Mouse (Mus musculus): Measurements from ENCODE around the gene Tmem211. TPM values are rescaled to one million over a fixed set of nuclear protein-coding genes. Genes with fewer than 3 reads are reported as not detected.

Tmem211 gene
- total and polyA plus RNA-seq, 3 experiments: not detected

DNA sequence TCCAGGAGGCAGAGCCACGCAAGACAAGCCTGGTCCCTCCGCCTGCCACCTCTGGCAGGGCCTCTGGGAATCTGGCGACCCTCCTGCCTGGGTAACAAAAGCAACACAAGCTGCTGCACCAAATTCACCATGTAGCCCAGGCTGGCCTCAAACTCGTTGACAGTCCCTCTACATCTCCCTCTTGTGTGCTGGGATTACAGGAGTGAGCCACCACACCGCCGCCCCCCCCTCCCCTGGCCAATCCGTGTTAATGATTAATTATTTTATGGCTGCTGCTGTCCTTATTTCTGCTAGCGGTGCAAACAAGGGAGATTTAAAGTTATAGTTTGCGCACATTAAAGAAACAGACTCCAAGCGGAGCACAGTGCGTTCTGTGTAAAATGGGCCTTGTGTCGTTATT, 9.6 kb upstream of the Tmem211 start:
- no peaks in the 10 kb centered on the region; a peak in 1 of 4 replicates for H3K27me3 ChIP-seq (ENCODE audit: control insufficient read depth in 1 of 2, insufficient read depth in 2 of 2, low read length in 2 of 2)
- H3K79me2 ChIP-seq (ENCODE audit: control insufficient read depth, insufficient read depth, low read length, poor library complexity): no peaks in the 10 kb centered on the region
- H3K4me1 ChIP-seq (ENCODE audit: control insufficient read depth in 1 of 2, insufficient read depth in 2 of 2, low read length in 2 of 2): no peaks in the 10 kb centered on the region
- H3K4me3 ChIP-seq (ENCODE audit: control insufficient read depth in 1 of 2, insufficient read depth in 1 of 2, low read depth in 2 of 2, low read length in 2 of 2): no peak overlapping the region
- H3K9ac ChIP-seq (ENCODE audit: control insufficient read depth, low read depth, low read length, poor library complexity, severe bottlenecking): no peak overlapping the region
- no peak for DNase-seq (ENCODE audit: low read depth, low spot score)
- H3K36me3 ChIP-seq (ENCODE audit: control insufficient read depth in 1 of 2, insufficient read depth in 2 of 2, low read length in 2 of 2): no peaks in the 10 kb centered on the region
- no peak overlapping the region for H3K27ac ChIP-seq (ENCODE audit: control insufficient read depth, low read depth, low read length)
- no peaks in the 10 kb centered on the region for H3K9me3 ChIP-seq (replicated peaks; ENCODE audit: insufficient read depth, low read length)
- TF ChIP-seq ELF1 (IDR thresholded peaks at IDR 0.05; ENCODE audit: low read depth, low read length): no peak
- no peak for TF ChIP-seq KAT2A (conservative IDR thresholded peaks at IDR 0.05; ENCODE audit: low read depth, low read length)
- no peak for TF ChIP-seq GATA1 (IDR thresholded peaks at IDR 0.05; ENCODE audit: low read depth, low read length)
- no peak for TF ChIP-seq HCFC1 (IDR thresholded peaks at IDR 0.05; ENCODE audit: low read depth, low read length)
- TF ChIP-seq RAD21 (IDR thresholded peaks at IDR 0.05; ENCODE audit: low read depth, low read length): no peak
- TF ChIP-seq CTCF (IDR thresholded peaks at IDR 0.05 in 2 of 3, conservative IDR thresholded peaks at IDR 0.05 in 1 of 3; ENCODE audit: control insufficient read depth in 1 of 3, insufficient read depth in 1 of 3, low read depth in 2 of 3, low read length in 3 of 3, poor library complexity in 1 of 3, severe bottlenecking in 1 of 3): no peak
- no peak for TF ChIP-seq TAL1 (IDR thresholded peaks at IDR 0.05; ENCODE audit: low read length)
- TF ChIP-seq RCOR1 (IDR thresholded peaks at IDR 0.05; ENCODE audit: low read depth, low read length): no peak
- no peak for TF ChIP-seq MYC (IDR thresholded peaks at IDR 0.05; ENCODE audit: low read depth, low read length)
- TF ChIP-seq ZNF384 (IDR thresholded peaks at IDR 0.05; ENCODE audit: low read depth, low read length): no peak
- no peak for TF ChIP-seq MAZ (IDR thresholded peaks at IDR 0.05; ENCODE audit: low read depth, low read length)
- no peak for TF ChIP-seq TBP (IDR thresholded peaks at IDR 0.05; ENCODE audit: low read depth, low read length)
- TF ChIP-seq POLR2A (IDR thresholded peaks at IDR 0.05; ENCODE audit: control insufficient read depth in 1 of 2, insufficient read depth in 1 of 2, low read depth in 1 of 2, low read length in 2 of 2, poor library complexity in 1 of 2): no peak

DNA sequence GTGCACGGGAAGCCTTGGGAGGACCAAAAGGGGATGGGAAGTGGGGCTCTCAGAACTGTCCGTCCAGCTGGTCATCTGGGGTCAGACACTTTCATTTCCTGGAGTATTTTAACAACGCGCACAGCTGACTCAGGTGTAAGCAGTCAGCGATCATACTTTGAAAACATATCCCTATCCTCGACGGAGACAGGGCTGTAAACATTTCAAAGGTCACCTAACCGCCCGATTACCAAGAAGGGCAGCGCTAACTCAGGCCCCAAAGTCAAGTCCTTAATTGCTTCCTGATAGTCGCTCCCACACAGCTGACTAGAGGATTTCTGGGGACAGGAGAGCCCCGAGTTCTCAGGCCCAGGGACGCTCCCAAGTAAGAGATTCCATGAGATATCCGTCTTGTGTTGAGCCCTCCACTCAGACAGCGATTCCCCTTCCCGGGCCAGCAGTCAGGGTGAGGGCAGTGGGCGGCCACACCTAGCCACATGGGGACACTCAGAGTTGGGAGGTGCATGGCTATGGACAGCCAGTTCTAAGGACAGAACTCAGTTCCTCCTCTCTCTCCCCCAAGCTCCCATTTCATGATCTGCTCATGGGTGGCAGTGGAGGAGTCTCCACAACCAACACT, 8.0 kb upstream of the Tmem211 start:
- no peak overlapping the region for H3K4me3 ChIP-seq (ENCODE audit: control insufficient read depth in 1 of 2, insufficient read depth in 1 of 2, low read depth in 2 of 2, low read length in 2 of 2)
- H3K4me1 ChIP-seq (ENCODE audit: control insufficient read depth in 1 of 2, insufficient read depth in 2 of 2, low read length in 2 of 2): no peaks in the 10 kb centered on the region
- no peaks in the 10 kb centered on the region for H3K79me2 ChIP-seq (ENCODE audit: control insufficient read depth, insufficient read depth, low read length, poor library complexity)
- no peaks in the 10 kb centered on the region for H3K36me3 ChIP-seq (ENCODE audit: control insufficient read depth in 1 of 2, insufficient read depth in 2 of 2, low read length in 2 of 2)
- no peaks in the 10 kb centered on the region; a peak in 1 of 4 replicates for H3K27me3 ChIP-seq (ENCODE audit: control insufficient read depth in 1 of 2, insufficient read depth in 2 of 2, low read length in 2 of 2)
- no peak overlapping the region for H3K9ac ChIP-seq (ENCODE audit: control insufficient read depth, low read depth, low read length, poor library complexity, severe bottlenecking)
- TF ChIP-seq CTCF (IDR thresholded peaks at IDR 0.05 in 2 of 3, conservative IDR thresholded peaks at IDR 0.05 in 1 of 3; ENCODE audit: control insufficient read depth in 1 of 3, insufficient read depth in 1 of 3, low read depth in 2 of 3, low read length in 3 of 3, poor library complexity in 1 of 3, severe bottlenecking in 1 of 3): no peak
- no peak for TF ChIP-seq RCOR1 (IDR thresholded peaks at IDR 0.05; ENCODE audit: low read depth, low read length)
- TF ChIP-seq SIN3A (IDR thresholded peaks at IDR 0.05; ENCODE audit: low read length): no peak
- no peak for TF ChIP-seq TBP (IDR thresholded peaks at IDR 0.05; ENCODE audit: low read depth, low read length)
- TF ChIP-seq E2F4 (IDR thresholded peaks at IDR 0.05; ENCODE audit: borderline replicate concordance, low read depth, low read length): no peak
- TF ChIP-seq EP300 (IDR thresholded peaks at IDR 0.05; ENCODE audit: low read depth in 1 of 2, low read length in 2 of 2): no peak
- TF ChIP-seq HCFC1 (IDR thresholded peaks at IDR 0.05; ENCODE audit: low read depth, low read length): no peak
- no peak for TF ChIP-seq JUND (IDR thresholded peaks at IDR 0.05; ENCODE audit: low read depth, low read length)
- no peak for TF ChIP-seq MAX (IDR thresholded peaks at IDR 0.05; ENCODE audit: low read length)
- no peak for TF ChIP-seq ETS1 (IDR thresholded peaks at IDR 0.05; ENCODE audit: low read depth, low read length)
- TF ChIP-seq TCF12 (IDR thresholded peaks at IDR 0.05; ENCODE audit: low read depth, low read length): no peak
- TF ChIP-seq MXI1 (IDR thresholded peaks at IDR 0.05; ENCODE audit: low read depth, low read length): no peak
- TF ChIP-seq ELF1 (IDR thresholded peaks at IDR 0.05; ENCODE audit: low read depth, low read length): no peak
- no peak for TF ChIP-seq CHD1 (IDR thresholded peaks at IDR 0.05; ENCODE audit: low read depth, low read length)
- no peak for TF ChIP-seq UBTF (IDR thresholded peaks at IDR 0.05; ENCODE audit: borderline replicate concordance, insufficient read depth, low read depth, low read length)
- no peak for TF ChIP-seq ZMIZ1 (IDR thresholded peaks at IDR 0.05; ENCODE audit: low read depth, low read length)
- H3K27ac ChIP-seq (ENCODE audit: control insufficient read depth, low read depth, low read length): no peak overlapping the region
- no peaks in the 10 kb centered on the region for H3K9me3 ChIP-seq (replicated peaks; ENCODE audit: insufficient read depth, low read length)
- no peak for DNase-seq (ENCODE audit: low read depth, low spot score)

Measured in MEL (cell line).